Mouse (Mus musculus) brain, embryonic 14.5 days (tissue): ENCODE data around the gene Vash2.

Experiments
- CTCF ChIP-seq: fragments of 200-500 bp; IDR thresholded peaks from 2 replicates; pipeline ENCODE4 v1.5.1; 2012; ENCODE audit warnings: inconsistent platforms, mild to moderate bottlenecking, moderate library complexity, borderline replicate concordance; ENCODE audit not compliant: insufficient read depth, insufficient read length; ENCODE audit errors: extremely low read depth
- POLR2A ChIP-seq: fragments of 200-500 bp; IDR thresholded peaks from 2 replicates; pipeline ENCODE4 v1.6.1; 2012; ENCODE audit warnings: mild to moderate bottlenecking, inconsistent platforms, borderline replicate concordance; ENCODE audit not compliant: poor library complexity, insufficient read depth, insufficient read length, severe bottlenecking; ENCODE audit errors: extremely low read depth

GRCm38 (mm10) chr1:191020217-191020924, 41.3 kb upstream of the Vash2 start:
- TF ChIP-seq CTCF (no peak), POLR2A (no peak)
